Mouse (Mus musculus) frontal cortex, postnatal 25 days (tissue): ENCODE results near the gene Olfr992.
"Not testable (repeated sequence)": the region's sequence is repeated elsewhere in the genome, so short reads cannot be mapped to it uniquely, and the experiment has no call there.

Source experiments
- DNase-seq, 2 experiments: peaks; one replicate each; pipeline ENCODE4 v3.0.0; 2022; ENCODE audit warnings: low spot score in 2 of 2

The Olfr992 gene

DNA sequence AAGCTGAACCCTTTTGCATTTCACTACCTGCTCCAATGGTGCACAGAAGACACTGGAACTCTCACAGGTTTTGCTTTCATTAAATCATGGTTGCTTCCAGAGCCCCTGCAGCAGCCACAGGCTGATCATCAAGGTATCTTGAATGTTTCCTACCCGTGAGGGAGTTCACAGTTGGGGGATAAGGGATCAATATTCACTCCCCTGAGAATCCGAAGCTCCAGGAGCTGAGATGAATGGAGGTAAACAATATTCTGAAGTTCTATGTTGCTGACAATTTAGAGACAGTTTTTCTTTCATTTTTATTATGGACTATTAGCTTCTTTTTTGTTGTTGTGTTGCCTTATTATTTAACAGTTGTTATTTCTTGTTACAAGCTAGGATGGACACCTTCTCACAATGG is at the start of gene Olfr992:
Olfr992 (minus strand) TSS at position 101 of the 400 bp plus-strand sequence.
- no peak for DNase-seq

DNA sequence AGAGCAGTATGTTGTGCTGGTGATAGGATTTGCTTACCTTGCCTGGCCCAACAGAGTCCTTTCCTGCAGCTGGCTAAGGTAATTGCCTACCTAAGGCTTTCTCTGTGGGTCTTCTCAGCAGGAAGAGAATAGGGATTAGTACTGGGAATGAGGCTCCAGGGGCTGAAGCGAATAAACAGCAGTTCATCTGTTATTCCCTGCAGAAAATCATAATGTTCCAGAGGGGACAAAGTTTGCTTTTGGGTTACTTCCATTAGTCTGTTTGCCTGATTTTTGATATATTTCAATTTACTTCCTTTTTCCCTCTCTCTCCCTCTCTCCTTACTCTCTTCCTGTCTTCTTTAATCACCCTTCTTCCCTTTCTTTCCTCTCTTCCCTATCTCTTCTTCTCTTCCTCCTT is 34.3 kb upstream of the Olfr992 start, which contains the start of gene Olfr995:
Olfr995 (minus strand) TSS at position 101 of the 400 bp plus-strand sequence.
- no peak for DNase-seq

DNA sequence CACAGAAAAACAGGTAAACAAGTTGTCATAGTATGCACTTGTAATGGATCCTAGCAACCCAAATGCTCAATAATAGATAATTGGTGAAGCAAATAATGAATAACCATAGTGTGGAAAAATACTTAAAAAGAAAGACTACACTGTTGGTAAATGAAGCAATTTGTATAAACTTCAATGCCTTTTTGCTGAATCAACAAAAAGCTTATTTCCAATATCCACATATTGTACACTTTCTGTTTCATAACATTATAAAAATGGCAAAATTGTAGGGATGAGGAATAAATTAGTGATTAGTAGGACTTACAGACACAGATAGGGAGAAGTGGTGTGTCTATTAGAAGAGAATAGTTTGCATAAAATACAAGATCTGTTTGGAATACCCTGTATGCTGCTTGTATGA is 33.3 kb upstream of the Olfr992 start:
- DNase-seq = no peak

DNA sequence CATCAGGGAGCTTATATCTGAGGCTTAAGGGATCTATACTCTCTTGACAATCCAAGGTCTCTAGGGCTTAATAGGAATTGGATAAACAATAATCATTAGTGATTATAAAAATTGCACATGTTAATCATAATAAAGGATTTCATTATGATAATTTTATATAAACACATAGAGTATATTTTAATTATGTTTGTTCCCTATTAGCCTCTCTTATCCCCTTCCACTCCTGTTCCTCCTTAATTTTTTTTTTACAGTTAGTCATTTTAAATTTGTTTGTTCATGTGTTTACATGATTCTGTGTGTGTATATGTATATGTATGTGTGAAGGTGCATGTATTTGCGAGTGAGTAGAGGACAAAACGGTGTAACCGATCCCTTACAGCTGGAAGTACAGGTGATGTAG is 27.1 kb upstream of the Olfr992 start, which contains the start of gene Olfr994:
Olfr994 (minus strand) TSS at position 101 of the 400 bp plus-strand sequence.
- DNase-seq = no peak

DNA sequence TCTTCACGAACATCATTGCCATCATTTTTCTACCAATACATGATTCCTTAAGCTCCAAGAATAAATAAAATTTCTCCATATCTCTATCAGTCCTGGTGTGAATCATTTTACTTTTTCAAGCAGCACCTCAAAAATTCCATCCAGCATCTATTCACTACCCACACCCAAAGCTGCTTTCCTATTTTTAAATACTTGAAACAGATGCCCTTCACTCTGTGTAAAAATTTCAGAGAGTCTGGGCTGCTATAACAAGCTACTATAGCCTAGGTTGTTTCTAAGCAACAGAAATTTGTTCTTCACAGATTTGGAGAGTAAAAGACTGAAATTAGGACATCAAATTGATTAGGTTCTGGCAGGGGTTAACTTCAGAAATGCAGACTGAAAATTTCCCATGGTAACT is 16.6 kb upstream of the Olfr992 start:
- no peak for DNase-seq

DNA sequence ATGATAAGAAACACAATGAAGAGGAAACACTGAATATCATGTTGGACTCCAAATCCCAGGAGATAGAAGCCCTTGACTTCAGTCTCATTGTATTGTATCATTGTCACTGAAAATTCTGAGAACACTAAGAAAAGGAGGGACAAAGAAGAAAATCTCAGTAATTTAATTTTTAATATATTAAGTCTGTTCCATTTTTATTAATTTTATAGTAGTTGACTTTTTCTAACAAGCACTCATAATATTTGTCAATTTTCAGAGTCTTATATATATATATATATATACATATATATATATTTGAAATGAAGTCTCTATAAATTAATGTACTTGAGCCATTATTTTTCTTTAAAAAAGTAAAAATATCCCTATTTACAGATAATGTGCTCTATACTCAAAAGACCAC is 5.5 kb upstream of the Olfr992 start, which contains the start of gene Olfr993:
Olfr993 (minus strand) TSS at position 101 of the 400 bp plus-strand sequence.
- DNase-seq = no peak

DNA sequence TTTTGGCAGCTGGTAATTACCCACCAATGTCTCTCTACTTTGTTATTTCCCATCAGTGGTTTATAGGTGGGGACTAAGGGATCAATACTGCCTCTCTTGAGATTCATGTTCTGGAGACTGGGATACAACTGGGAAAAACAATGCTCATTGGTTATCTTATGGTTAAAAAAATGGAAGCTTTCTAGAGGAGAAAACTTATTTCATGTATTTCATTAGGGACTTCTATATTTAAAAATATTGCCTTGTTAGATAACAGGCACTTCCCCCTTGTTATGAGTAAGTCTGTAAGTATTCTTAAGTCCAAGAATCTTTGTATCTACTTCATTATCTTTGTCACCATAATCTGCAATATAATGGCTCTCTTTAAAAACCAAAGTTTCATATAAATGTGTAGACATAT is 46.1 kb downstream of the Olfr992 start, which contains the start of gene Olfr988:
Olfr988 (minus strand) TSS at position 101 of the 400 bp plus-strand sequence.
- DNase-seq = not testable (repeated sequence)
